Mouse (Mus musculus) gastrocnemius, adult 2 months (tissue): Measurements from ENCODE around the gene Rhob. TPM values are rescaled to one million over a fixed set of nuclear protein-coding genes. Genes with fewer than 3 reads are reported as not detected.

Experiments
- DNase-seq: peaks from one replicate; pipeline ENCODE4 v3.0.0; 2022
- H3K27ac ChIP-seq: fragments of 200-600 bp; 2 replicates; pipeline ENCODE4 v1.8.1; 2022; ENCODE audit warnings: mild to moderate bottlenecking
- H3K4me3 ChIP-seq: fragments of 200-600 bp; 2 replicates; pipeline ENCODE4 v1.8.1; 2022; ENCODE audit warnings: mild to moderate bottlenecking, moderate library complexity
- CTCF ChIP-seq: fragments of 200-600 bp; IDR thresholded peaks from 2 replicates; pipeline ENCODE4 v1.8.1; 2022; ENCODE audit warnings: antibody characterized with exemption, mild to moderate bottlenecking, moderate library complexity
- intact Hi-C: fragments of 180-260 bp; cut with DNase I; formaldehyde crosslinking; loops from one replicate; pipeline ENCODE4 v1.15.1; 2025
- total RNA-seq, 2 experiments: library from RNA; stranded (reverse); gene quantifications; 2 replicates each; pipeline ENCODE4 v1.2.3; 2021

Gene Rhob
- total RNA-seq, 2 experiments from 2014 or later, result 33.5 to 115 TPM

DNA sequence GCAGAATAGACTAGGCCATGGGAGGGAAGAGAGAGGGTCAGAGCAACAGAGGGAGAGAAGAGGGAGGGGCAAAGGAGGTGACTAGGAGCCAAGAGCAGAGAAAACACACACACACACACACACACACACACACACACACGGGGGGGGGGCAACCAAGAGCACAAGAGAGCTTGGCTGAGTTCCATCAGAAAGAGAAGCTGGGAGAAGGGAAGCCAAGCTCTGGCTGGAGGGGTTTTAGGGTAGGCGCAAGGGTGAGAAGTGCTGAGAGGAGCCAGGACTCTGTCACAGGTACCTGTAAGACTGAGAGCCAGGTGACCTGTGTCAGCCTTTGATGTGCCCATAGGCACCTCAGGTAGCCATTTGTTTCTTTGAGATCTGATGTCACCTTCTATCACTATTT, 22.9 kb upstream of the Rhob start:
- no peak for TF ChIP-seq CTCF
- intact Hi-C loops, result no loop called here

DNA sequence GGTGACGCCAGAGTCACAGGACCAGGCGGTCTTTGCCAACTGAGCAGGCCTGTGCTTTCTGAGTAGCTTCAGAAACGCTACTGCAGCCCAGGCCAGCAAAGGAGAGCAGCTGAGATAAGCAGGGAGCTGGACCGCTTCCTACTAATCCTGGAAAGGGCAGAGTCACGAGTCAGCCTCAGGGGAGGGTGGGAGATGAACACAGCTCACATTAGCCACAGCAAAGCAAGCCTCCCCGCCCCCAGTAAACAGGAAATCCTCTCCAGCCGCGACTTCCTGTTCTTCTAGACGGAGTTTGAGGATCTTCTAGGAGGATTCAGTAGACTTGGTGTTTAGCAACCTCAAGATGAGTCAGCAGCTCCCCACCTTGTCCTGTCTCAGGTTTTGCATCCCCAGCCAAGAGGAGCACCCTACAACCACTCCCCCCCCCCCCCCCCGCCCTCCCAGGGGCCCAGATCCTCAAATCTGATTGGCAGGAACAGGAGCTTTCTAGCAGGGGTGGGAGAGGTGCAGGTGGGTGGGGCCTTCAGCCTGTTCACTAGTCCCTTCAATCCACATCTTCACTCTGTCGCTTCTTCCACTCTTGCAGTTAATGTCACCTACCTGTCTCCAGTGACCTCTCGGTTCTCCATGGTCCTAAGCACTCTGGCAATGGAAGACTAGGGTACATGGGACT, 21.7 kb upstream of the Rhob start:
- peak overlapping the region; percentile 58 for H3K27ac ChIP-seq
- no peak overlapping the region for H3K4me3 ChIP-seq
- no peak for TF ChIP-seq CTCF
- DNase-seq, result peak; percentile 78
- intact Hi-C loops, result no loop called here

More for the DNA sequence above, 22.9 kb upstream of the Rhob start:
- H3K4me3 ChIP-seq, result no peak overlapping the region
- no peak overlapping the region for H3K27ac ChIP-seq
- DNase-seq, result no peak

DNA sequence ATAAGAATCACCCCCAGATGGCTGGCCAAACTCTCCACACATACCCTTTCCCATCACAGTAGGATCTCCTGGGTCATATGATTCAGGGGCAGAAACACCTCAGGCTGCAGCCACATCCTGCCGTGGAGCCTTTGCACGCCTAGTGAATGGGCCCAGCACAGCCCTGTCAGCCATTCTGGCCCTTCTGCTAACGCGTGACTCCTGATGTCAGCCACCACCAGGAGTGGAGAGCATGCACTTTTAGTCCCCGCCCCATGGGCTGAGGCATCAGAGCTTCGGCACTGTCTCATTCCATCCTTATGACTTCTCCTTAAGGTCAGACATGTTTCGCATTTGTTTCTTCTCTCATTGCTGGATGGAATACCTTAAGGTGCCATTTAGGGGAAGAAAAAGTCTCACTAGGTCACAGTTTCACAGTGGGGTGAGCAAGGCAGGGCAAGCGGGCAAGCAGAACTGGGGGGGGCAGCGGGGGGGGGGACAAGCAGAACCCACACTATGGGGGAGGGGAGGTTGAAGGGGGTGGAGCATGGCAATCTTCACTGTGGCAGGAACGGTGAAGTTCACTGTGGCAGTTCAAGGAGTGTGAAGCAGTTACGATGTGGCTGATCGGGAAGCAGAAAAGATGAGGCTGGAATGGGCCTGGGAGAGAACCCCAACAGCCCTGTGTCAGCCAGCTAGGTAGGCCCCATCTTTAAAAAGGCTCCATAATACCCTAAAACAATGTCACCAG, 19.8 kb upstream of the Rhob start:
- TF ChIP-seq CTCF, result no peak
- intact Hi-C loops, result no loop called here
- Histone ChIP-seq H3K4me3 (no peak overlapping the region), H3K27ac (peak overlapping the region; percentile 43; the same call in 1 of the 2 replicates)
- DNase-seq, result no peak

DNA sequence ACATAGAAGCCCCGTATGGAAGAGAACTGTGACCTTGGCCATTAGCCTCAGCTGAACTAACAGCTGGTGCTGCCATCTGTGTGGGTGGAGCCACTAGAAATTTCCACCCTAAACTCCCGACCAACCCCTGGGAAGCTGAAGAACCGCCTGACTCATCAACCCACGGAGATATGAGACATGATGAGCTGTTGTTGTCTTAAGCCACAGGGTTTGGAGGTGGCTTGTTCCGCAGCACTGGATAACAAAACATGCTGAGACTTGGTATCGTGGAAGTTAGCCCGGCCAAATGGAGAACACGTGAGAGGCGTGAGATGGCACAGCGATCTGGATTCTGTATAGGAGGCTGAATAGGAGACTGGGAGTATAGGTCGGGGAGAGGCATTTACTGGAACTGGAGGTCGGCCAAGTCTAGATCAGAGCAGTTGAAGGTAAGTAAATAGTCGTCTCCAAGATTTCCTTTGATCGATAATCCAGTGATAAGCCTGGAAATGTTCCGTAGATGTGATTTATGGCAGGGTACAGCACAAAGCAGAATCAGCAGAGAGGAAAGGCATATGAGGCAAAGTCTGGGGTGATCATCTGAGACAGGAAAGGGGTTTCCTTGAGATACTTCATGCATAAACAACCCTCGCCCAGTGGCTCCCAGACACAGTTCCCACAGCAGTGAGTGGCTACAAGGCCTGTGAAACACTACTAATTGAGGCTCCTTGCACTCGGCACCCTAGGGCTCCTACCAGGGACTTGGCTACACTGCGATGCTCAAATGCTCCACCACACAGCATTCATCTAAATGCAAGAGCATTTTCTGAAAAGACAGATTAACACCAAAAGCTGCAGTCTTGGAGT, 11.5 kb upstream of the Rhob start:
- intact Hi-C loops, result no loop called here
- TF ChIP-seq CTCF, result no peak
- Histone ChIP-seq H3K27ac (peak overlapping the region; percentile 71), H3K4me3 (peak overlapping the region; percentile 55)
- peak; percentile 40 for DNase-seq

DNA sequence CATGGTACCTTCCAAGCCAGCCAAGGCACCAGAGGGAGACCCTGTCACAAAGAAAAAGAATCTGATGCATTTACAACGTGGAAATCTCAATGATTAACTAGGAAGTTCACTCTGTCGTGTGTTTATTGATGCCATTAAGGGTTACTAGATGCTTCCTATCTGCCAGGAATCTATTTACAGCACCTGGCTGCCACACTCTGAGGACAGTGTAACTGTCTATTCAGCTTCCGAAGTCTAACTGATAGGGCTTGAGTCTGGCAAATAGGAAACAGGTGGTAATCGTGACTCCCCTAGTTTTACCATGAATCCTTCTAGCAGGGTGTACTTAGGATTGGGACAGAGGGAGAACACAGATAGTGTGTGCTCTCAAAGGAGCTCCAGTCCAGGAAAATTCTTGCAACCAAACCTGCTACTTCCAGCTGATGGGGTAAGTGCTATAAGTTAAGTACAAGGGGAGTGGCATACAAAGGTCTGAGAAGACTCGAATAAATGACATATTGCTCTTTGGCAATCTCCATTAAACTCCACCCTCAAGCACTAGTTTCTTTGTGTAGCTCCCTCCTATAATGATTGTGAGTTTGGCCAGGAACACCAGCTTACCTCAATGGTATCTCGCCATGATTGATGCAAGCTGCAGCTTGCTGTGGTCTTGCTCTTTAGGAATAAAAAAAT, 10.6 kb upstream of the Rhob start:
- no peak for DNase-seq
- Histone ChIP-seq H3K27ac (peak overlapping the region; percentile 65), H3K4me3 (peak overlapping the region; percentile 26; the same call in 1 of the 2 replicates)
- intact Hi-C loops, result no loop called here
- no peak for TF ChIP-seq CTCF

DNA sequence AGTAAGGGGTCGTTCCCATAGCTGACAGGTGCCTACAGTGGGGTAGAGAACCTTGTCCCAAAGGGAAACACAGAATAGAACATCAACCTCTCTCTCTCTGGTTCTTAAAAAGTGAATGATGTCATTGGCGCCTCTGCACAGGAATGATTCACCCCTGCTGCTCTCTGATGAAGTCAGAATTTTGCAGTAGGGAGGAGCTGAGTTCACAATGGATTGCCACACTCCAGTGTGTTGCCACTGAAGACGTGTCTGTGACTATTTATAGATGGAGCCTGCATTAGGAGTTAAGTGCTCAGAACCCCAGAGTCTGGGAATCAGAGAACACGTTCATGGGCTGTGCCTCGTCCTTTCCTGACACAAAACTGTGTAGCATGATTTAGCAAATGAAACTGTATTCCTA, 9.9 kb upstream of the Rhob start:
- Histone ChIP-seq H3K4me3 (no peak overlapping the region), H3K27ac (peak overlapping the region; percentile 65; the same call in 1 of the 2 replicates)
- no peak for TF ChIP-seq CTCF
- intact Hi-C loops, result no loop called here
- no peak for DNase-seq

DNA sequence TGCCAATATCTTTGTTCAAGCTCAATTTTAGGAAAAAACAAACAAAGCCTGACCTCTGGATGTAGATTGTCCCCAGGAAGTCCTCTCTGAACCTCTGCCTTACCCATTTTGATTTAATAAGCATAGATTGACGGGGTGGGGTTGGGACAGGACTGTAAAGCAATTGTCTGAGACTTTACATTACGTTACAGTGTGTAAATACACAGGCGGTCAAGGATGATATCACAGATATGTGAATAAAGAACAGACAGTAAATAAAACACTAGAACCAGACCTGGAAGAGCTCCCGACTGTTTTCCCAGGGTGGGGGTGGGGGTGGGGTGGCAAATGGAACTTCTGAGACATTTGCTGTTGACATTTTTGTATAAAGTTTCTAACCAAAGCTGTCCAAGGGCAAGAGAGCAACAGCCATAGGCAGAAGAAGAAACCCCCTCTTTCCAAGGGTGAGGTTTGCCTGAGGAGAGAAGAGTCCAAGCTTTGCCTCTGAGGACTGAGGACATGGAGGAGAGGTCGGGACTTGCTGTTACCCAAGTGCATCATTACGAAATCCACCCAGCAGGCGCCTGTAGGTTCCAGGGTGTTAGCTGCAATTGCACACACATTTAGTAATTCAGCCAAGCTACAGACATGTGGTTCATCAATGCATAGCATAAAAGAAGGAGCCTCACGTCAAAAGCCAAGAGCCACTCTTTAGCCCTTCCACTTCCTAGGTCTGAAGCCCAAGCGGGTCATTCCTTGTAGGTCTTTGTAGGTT, 7.3 kb upstream of the Rhob start:
- no peak for TF ChIP-seq CTCF
- Histone ChIP-seq H3K27ac (peak overlapping the region; percentile 31; the same call in 1 of the 2 replicates), H3K4me3 (no peak overlapping the region)
- DNase-seq, result no peak
- intact Hi-C loops, result no loop called here

DNA sequence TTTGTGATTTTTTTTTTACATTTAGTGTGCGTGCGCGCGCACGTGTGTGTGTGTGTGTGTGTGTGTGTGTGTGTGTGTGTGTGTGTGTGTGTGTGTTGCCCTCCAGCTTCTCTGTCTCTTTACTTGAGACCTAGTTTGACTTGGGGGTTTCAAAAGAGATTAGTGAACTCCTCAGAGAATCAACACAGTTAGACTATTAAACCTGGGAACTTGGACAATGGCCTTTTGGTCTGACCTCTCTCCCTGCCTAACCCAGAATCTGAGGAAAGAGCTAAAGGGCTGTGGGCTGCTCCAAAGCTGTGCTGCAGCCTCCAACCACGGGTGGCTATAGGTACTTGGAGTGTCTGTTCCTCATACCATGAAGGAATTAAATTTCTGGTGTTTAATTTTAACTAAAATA, 4.3 kb upstream of the Rhob start:
- intact Hi-C loops, result loop anchor here (5.0 kb wide), 1 partner anchor 122 kb away; no protein-coding TSS in a partner anchor
- no peak for DNase-seq
- H3K4me3 ChIP-seq, result no peak overlapping the region
- TF ChIP-seq CTCF, result no peak
- no peak overlapping the region for H3K27ac ChIP-seq

DNA sequence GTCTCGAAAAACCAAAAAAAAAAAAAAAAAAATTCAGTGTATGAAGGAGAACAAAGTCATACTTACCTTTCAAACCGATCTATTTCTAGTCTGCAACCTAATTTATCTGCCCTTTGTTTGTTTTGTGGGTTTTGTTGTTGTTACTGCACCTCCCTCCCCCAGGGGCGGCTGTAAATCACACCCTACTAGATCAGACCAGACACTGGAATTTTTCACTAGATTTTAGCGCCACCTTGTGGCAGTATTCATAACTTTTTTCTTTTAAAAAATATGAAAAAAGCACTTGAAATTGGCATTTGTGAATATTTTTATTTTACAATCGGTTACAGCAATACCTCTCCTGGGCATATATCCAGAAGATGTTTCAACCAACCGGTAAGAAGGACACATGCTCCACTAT, 2.7 kb upstream of the Rhob start:
- peak; percentile 71 for TF ChIP-seq CTCF
- intact Hi-C loops, result loop anchor here (1.0 to 5.0 kb wide), 2 partner anchors 120 to 175 kb away; no protein-coding TSS in a partner anchor
- peak; percentile 59 for DNase-seq

DNA sequence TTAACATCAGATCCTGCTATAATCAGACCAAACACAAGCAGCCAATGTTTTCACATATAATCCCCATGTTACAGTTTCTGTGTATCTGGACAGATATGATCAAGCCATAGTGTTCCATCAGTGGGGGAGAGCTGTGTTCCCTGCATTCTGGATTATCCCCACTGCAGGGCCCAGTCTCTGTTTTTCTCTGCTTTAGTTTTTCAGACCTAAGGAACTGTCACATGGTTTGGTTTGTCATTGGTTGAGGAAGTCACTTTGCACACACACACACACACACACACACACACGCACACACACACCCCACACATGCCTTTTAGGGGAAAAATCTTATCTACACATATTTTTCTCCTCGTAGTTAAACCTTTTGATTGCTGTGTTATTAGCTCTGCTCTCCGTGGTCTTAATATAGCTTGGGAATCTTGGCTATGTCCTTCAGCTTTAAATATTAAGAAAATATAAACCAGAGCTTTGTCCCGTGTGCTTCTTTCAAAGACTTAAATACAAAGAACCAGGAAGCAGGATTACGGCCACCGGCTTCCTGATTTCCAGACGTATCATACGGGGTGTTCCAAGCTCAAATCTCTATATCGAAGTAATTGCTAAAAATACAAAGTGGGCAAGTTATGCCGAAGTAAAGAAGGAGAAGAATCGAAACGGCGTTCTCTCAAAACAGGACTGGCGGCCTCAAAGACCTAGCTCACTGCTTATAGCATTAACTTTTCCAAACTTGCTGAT, 1.9 kb upstream of the Rhob start:
- Histone ChIP-seq H3K4me3 (peak overlapping the region; percentile 85), H3K27ac (peak overlapping the region; percentile 100)
- DNase-seq, result no peak
- intact Hi-C loops, result loop anchor here (1.0 to 5.0 kb wide), 3 partner anchors 57 to 174 kb away; no protein-coding TSS in a partner anchor
- no peak for TF ChIP-seq CTCF

More for the DNA sequence above, 2.7 kb upstream of the Rhob start:
- Histone ChIP-seq H3K4me3 (no peak overlapping the region), H3K27ac (peak overlapping the region; percentile 100)
